Mouse (Mus musculus): Measurements from ENCODE around the gene Col16a1. TPM values are rescaled to one million over a fixed set of nuclear protein-coding genes. Genes with fewer than 3 reads are reported as not detected.
A peak's percentile ranks its signal among the peaks of the same experiment; 100 is the strongest.

The Col16a1 gene
- total RNA-seq, 2 experiments from 2014 or later = 11.3 to 12.2 TPM

GRCm38 (mm10) chr4:130044211-130044610, 3.4 kb upstream of the Col16a1 start:
- no peak for DNase-seq (ENCODE audit: low spot score in 2 of 2)

GRCm38 (mm10) chr4:130045609-130046008, 2.0 kb upstream of the Col16a1 start:
- no peak for DNase-seq (ENCODE audit: low spot score in 2 of 2)

- DNase-seq (ENCODE audit: low spot score in 2 of 2) = no peak
These were observed 501 bp downstream of the Col16a1 start for GRCm38 (mm10) chr4:130048203-130048479.

- DNase-seq (ENCODE audit: low spot score in 2 of 2) = peak in 1 of 2 experiments; percentile 38
These were observed 2.6 kb downstream of the Col16a1 start for GRCm38 (mm10) chr4:130050056-130050824.

GRCm38 (mm10) chr4:130052283-130052682, 4.6 kb downstream of the Col16a1 start:
- no peak for DNase-seq (ENCODE audit: low spot score in 2 of 2)

GRCm38 (mm10) chr4:130053111-130053510, 5.5 kb downstream of the Col16a1 start:
- no peak for DNase-seq (ENCODE audit: low spot score in 2 of 2)

- DNase-seq (ENCODE audit: low spot score in 2 of 2) = peak in 1 of 2 experiments; percentile 50
These were observed 7.1 kb downstream of the Col16a1 start for GRCm38 (mm10) chr4:130054727-130055126.

- DNase-seq (ENCODE audit: low spot score in 2 of 2) = no peak
These were observed 7.7 kb downstream of the Col16a1 start for GRCm38 (mm10) chr4:130055160-130056010.

- DNase-seq (ENCODE audit: low spot score in 2 of 2) = no peak
These were observed 8.3 kb downstream of the Col16a1 start for GRCm38 (mm10) chr4:130056011-130056322.

GRCm38 (mm10) chr4:130056471-130056870, 8.8 kb downstream of the Col16a1 start:
- no peak for DNase-seq (ENCODE audit: low spot score in 2 of 2)

- DNase-seq (ENCODE audit: low spot score in 2 of 2) = no peak
These were observed 13.3 kb downstream of the Col16a1 start for GRCm38 (mm10) chr4:130060937-130061336.

- DNase-seq (ENCODE audit: low spot score in 2 of 2) = no peak
These were observed 15.6 kb downstream of the Col16a1 start for GRCm38 (mm10) chr4:130063191-130063590.

- no peak for DNase-seq (ENCODE audit: low spot score in 2 of 2)
These were observed 19.2 kb downstream of the Col16a1 start for GRCm38 (mm10) chr4:130066816-130067215.

GRCm38 (mm10) chr4:130070523-130070922, 22.9 kb downstream of the Col16a1 start:
- DNase-seq (ENCODE audit: low spot score in 2 of 2) = no peak

GRCm38 (mm10) chr4:130071758-130072157, 24.1 kb downstream of the Col16a1 start:
- no peak for DNase-seq (ENCODE audit: low spot score in 2 of 2)

GRCm38 (mm10) chr4:130073367-130073766, 25.7 kb downstream of the Col16a1 start:
- DNase-seq (ENCODE audit: low spot score in 2 of 2) = no peak

- peak in 1 of 2 experiments; percentile 28 for DNase-seq (ENCODE audit: low spot score in 2 of 2)
These were observed 27.3 kb downstream of the Col16a1 start for GRCm38 (mm10) chr4:130074761-130075515.

- DNase-seq (ENCODE audit: low spot score in 2 of 2) = no peak
These were observed 29.2 kb downstream of the Col16a1 start for GRCm38 (mm10) chr4:130076856-130077255.

- DNase-seq (ENCODE audit: low spot score in 2 of 2) = peak in 1 of 2 experiments; percentile 32
These were observed 31.3 kb downstream of the Col16a1 start for GRCm38 (mm10) chr4:130078816-130079485.

GRCm38 (mm10) chr4:130079521-130079920, 31.9 kb downstream of the Col16a1 start:
- no peak for DNase-seq (ENCODE audit: low spot score in 2 of 2)
